Mouse (Mus musculus) liver, adult 2 months (tissue): Measurements from ENCODE around the gene Ppp4r1.

Experiments
- CTCF ChIP-seq: fragments of 200-500 bp; IDR thresholded peaks from 2 replicates; pipeline ENCODE4 v1.5.1; 2011; ENCODE audit warnings: low read depth, low read length, control low read depth
- POLR2A ChIP-seq: fragments of 200-500 bp; IDR thresholded peaks from 2 replicates; pipeline ENCODE4 v1.6.1; 2011; ENCODE audit warnings: low read length, control low read depth; ENCODE audit not compliant: insufficient read depth; ENCODE audit errors: extremely low read depth

- TF ChIP-seq POLR2A (no peak), CTCF (no peak)
Measured at GRCm38 (mm10) chr17:65741565-65741964, 40.8 kb upstream of the Ppp4r1 start.
